Mouse (Mus musculus): Measurements from ENCODE around the gene Aen. TPM values are rescaled to one million over a fixed set of nuclear protein-coding genes. Genes with fewer than 3 reads are reported as not detected.

The Aen gene
- polyA plus RNA-seq, 1 experiment from 2014 or later, result 47.0 TPM

DNA sequence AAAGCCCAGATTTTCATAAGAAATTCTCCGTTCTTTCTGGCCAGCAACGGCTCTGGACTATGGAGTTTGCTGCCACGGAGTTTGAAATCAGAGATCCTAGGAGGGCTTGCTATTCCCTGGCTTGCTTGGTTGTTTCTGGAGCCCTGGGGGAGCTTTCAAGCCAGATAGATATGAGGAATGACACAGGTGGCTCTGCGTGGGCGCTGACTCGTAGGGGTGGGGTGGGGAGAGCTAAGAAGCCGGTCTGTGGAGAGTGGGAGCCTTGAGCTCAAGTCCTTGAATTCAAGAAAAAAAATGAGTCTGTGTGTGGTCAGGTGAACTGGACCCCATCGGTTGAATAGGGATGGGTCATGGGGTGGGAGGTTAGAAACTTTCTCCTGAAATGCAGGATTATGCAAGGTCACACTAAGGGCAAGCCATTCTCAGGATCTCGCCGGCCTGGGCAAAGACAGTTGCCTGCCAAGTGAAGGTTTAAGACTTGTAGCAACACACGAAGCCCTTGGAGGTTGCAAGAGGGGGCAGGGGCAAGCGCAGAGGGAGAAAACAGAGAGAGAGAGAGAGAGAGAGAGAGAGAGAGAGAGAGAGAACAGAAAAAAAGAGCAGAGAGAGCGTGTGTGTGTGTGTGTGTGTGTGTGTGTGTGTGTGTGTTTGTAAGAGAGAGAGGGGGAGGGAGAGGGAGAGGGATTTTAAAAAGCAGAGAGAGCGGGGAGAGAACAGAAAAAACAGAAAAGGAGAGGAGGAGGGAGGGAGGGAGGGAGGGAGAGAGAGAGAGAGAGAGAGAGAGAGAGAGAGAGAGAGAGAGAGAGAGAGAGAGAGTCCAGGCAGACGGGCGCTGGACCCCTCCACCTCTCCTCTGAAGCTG, 13.8 kb upstream of the Aen start:
- Histone ChIP-seq H3K27ac (peak overlapping the region; percentile 91), H3K4me3 (peak overlapping the region; percentile 67), H3K4me2 (peak overlapping the region; percentile 75), H3K36me3 (no peaks in the 10 kb centered on the region), H3K9me3 (no peaks in the 10 kb centered on the region), H3K4me1 (replicated peaks) (peaks cover 53% of the 10 kb centered on the region), H3K9ac (peak overlapping the region; percentile 81), H3K27me3 (no peaks in the 10 kb centered on the region; the same call in 1 of the 2 replicates)
- WGBS, result 6% methylated on average over 15 of the region's 16 CpGs
- ATAC-seq (ENCODE audit: low FRiP score), result no peak

DNA sequence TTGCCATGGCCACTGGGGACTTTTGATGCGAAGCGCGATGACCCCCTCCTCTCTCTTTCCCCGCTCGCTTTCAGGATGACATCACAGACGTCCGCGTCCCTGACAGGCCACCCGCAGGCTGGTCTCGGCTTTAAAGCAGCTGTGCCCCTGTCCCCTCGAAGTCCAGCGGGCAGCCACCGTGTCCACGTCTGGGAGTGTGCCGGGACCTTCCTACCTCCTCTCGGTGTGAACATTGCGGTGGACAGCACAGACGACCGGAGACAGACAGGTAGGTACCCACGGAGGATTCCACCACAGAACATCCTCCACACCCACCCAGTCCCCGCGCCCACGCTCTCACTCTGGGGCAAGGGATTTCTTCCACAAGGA, 13.2 kb upstream of the Aen start:
- Histone ChIP-seq H3K27ac (peak overlapping the region; percentile 91), H3K27me3 (no peaks in the 10 kb centered on the region; the same call in 1 of the 2 replicates), H3K36me3 (no peaks in the 10 kb centered on the region), H3K9ac (peak overlapping the region; percentile 81), H3K9me3 (no peaks in the 10 kb centered on the region), H3K4me2 (peak overlapping the region; percentile 75), H3K4me1 (replicated peaks) (peaks cover 59% of the 10 kb centered on the region), H3K4me3 (peak overlapping the region; percentile 67)
- WGBS, result 2% methylated on average over 23 of the region's 23 CpGs
- peak; percentile 78 for ATAC-seq (ENCODE audit: low FRiP score)

DNA sequence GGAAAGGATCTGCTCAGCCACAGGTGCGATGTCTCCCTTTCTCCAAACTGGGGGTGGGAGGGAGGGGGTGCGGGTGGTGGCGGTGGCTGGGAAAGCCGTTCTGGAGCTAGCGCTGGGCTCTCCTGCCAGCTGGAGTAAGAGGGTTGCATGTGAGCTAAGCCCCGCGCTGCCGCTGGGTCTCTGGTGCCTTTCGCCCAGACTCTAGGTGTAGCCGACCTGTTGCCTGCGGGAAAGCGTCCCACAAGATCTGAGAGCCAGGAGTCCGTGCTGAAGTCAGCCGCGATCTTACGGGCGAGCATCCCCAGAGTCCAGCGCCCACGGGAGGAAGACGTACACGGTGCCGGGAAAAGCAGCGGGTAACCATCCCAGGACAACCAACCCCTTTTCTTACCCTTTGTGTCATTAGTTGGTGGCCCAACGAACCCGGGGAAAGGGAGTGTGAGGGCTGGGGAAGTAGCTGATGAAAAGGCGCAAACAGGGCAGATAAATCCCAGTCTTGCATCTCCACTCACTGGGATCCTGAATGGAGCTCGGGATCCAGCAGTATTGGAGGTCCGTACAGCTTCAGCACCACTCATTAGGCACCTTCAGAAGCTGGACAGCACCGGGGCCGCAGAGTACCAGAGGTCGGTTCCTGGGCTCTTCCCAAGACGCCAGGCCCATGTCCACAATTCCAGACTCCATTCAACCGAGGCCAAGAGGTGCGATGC, 12.5 kb upstream of the Aen start:
- Histone ChIP-seq H3K27me3 (no peaks in the 10 kb centered on the region; the same call in 1 of the 2 replicates), H3K4me3 (peak overlapping the region; percentile 67), H3K27ac (peak overlapping the region; percentile 91), H3K9ac (peak overlapping the region; percentile 81), H3K36me3 (no peaks in the 10 kb centered on the region), H3K4me2 (peak overlapping the region; percentile 75), H3K9me3 (no peaks in the 10 kb centered on the region), H3K4me1 (replicated peaks) (peaks cover 66% of the 10 kb centered on the region)
- under 1% methylated on average over 34 of the region's 34 CpGs for whole genome bisulfite sequencing
- ATAC-seq (ENCODE audit: low FRiP score), result no peak

DNA sequence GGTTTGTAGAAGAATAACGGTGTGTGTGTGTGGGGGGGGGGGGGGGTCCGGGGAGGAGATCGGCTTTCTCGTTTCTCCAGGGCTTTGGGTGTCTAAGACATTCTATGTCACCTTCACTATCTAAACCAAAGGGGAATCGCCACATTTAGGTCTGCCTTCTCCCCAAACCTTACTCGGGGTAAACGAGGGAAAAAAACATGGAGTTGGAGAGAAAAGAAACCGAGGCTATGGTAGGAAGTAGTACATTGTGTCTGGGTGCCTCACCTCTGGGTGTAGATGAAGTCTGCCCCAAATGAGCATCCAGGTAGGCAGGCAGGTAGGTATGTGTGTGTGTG, 12.0 kb upstream of the Aen start:
- peak overlapping the region; percentile 75 for H3K4me2 ChIP-seq
- H3K4me3 ChIP-seq, result peak overlapping the region; percentile 67
- no peaks in the 10 kb centered on the region for H3K9me3 ChIP-seq
- no peaks in the 10 kb centered on the region for H3K36me3 ChIP-seq
- no peaks in the 10 kb centered on the region; the same call in 1 of the 2 replicates for H3K27me3 ChIP-seq
- H3K27ac ChIP-seq, result peak overlapping the region; percentile 91
- 8% methylated on average over 8 of the region's 8 CpGs for WGBS
- H3K9ac ChIP-seq, result peak overlapping the region; percentile 81
- peaks cover 72% of the 10 kb centered on the region for H3K4me1 ChIP-seq (replicated peaks)
- no peak for ATAC-seq (ENCODE audit: low FRiP score)

DNA sequence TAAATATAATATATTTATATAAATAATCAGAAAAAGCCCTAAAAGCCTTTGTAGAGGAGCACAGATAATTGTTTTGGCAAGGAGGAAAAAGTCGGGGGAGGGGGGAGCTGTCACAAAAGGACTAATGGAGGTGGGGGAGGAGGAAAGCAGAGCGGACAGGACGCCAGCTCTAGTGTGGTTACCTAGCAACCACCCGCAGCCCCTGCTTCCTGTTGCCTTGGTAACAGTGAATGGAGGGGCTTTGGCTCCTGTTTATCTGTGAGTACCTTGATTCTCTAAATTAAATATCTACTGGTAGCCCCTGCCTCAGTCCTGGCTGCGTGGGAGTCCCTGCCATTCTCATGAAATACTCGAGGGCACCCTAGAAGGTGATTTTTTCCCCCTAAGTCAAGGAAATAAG, 11.5 kb upstream of the Aen start:
- Histone ChIP-seq H3K36me3 (no peaks in the 10 kb centered on the region), H3K9me3 (no peaks in the 10 kb centered on the region), H3K27me3 (no peaks in the 10 kb centered on the region; the same call in 1 of the 2 replicates), H3K27ac (peak overlapping the region; percentile 90), H3K9ac (peak overlapping the region; percentile 70), H3K4me2 (peak overlapping the region; percentile 75), H3K4me3 (peak overlapping the region; percentile 67), H3K4me1 (replicated peaks) (peaks cover 72% of the 10 kb centered on the region)
- ATAC-seq (ENCODE audit: low FRiP score), result peak; percentile 50
- 3% methylated on average over 6 of the region's 6 CpGs for WGBS

DNA sequence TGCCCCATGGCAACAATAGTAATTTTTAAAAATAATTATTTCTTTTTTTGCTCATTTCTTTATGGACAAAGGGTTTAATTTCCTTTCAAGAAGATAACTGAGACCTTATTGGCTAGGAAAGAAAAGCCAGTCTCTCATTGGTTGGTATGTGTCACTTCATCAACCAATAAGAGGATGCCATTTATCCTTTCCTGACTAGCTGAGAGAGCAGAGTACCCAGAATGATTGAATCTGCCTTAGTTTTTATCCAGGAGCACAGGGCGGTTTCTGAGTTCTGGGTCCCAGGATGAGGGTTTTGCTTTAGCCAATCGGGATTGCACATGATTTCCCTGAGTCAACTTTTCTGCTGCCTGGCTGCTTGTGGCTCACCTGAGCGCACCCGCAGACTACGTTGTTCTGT, 10.2 kb upstream of the Aen start:
- no peaks in the 10 kb centered on the region for H3K9me3 ChIP-seq
- peak overlapping the region; percentile 75 for H3K4me2 ChIP-seq
- H3K9ac ChIP-seq, result no peak overlapping the region
- peaks cover 80% of the 10 kb centered on the region for H3K4me1 ChIP-seq (replicated peaks)
- H3K4me3 ChIP-seq, result peak overlapping the region; percentile 67
- no peak for ATAC-seq (ENCODE audit: low FRiP score)
- WGBS, result 73% methylated on average over 5 of the region's 5 CpGs
- H3K27me3 ChIP-seq, result peaks cover 8% of the 10 kb centered on the region; the same call in 1 of the 2 replicates
- H3K27ac ChIP-seq, result peak overlapping the region; percentile 91
- no peaks in the 10 kb centered on the region for H3K36me3 ChIP-seq

DNA sequence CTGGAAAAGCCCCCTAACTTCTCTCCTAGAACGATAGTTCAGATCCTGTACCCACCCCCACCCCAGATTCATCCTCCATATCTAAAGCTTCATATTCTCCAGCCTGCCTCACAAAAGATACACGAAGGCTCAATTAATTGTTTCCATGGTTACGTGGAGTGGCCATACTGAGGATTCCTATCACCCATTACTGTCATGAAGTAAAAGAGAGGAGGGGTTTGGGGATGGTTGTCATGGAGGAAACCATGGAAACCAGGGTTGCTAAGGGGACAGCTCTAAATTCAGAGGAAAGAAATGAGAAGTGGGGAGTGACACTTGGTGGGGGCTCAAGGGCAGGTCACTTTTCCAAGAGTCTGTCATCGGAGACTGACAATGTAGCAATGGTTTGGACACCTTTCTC, 9.2 kb upstream of the Aen start:
- H3K9me3 ChIP-seq, result no peaks in the 10 kb centered on the region
- H3K4me2 ChIP-seq, result peak overlapping the region; percentile 75
- H3K27me3 ChIP-seq, result peaks cover 8% of the 10 kb centered on the region; the same call in 1 of the 2 replicates
- WGBS, result 18% methylated on average over 4 of the region's 4 CpGs
- no peak for ATAC-seq (ENCODE audit: low FRiP score)
- peak overlapping the region; percentile 91 for H3K27ac ChIP-seq
- H3K4me3 ChIP-seq, result peak overlapping the region; percentile 27
- H3K36me3 ChIP-seq, result no peaks in the 10 kb centered on the region
- peak overlapping the region; percentile 68; the same call in 1 of the 2 replicates for H3K9ac ChIP-seq
- H3K4me1 ChIP-seq (replicated peaks), result peaks cover 74% of the 10 kb centered on the region

DNA sequence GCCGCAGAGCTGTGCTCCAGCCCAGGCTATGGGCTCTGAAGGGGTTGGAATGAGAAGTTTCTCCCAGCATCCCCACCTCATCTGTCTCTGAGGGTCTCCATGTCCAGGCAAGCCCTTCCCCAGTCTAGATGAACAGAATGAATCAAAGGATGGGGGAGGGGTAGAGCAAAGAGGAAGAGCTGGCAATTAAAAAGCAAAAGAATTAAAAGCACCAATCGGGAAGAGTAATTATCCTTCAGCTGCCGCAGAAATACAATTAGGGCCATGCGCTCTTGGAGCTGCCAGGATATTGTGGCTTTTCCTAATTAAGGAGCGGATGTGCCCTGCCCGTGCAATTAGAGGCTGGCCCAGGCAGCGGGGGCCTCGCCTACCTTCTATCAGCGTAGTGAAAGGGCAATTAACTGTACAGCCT, 8.2 kb upstream of the Aen start:
- Histone ChIP-seq H3K27ac (peak overlapping the region; percentile 91), H3K27me3 (peaks cover 8% of the 10 kb centered on the region; the same call in 1 of the 2 replicates), H3K36me3 (no peaks in the 10 kb centered on the region), H3K9ac (peak overlapping the region; percentile 56), H3K9me3 (no peaks in the 10 kb centered on the region), H3K4me1 (replicated peaks) (peaks cover 66% of the 10 kb centered on the region), H3K4me3 (peak overlapping the region; percentile 27), H3K4me2 (peak overlapping the region; percentile 75)
- 21% methylated on average over 9 of the region's 9 CpGs for WGBS
- ATAC-seq (ENCODE audit: low FRiP score), result peak; percentile 38

DNA sequence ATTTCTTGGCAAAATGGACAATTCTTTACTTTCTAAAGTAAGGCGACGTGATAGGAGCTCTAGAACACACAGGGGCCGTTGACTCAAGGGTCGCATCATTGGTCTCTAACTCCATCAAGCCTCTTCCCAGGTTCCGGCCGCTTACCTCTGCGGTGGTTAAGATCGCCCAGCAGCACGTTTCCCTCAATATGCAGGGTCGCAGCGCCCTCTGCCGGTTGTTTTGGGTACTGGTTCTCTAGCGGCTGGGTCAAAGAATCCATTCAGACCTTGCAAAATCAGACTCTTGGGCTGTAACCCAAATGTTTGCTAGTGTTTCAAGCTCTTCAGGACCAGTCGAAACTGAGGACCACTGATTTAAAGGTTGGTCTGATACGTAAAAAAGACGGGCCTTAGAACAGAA, 5.0 kb upstream of the Aen start:
- ATAC-seq (ENCODE audit: low FRiP score), result no peak

DNA sequence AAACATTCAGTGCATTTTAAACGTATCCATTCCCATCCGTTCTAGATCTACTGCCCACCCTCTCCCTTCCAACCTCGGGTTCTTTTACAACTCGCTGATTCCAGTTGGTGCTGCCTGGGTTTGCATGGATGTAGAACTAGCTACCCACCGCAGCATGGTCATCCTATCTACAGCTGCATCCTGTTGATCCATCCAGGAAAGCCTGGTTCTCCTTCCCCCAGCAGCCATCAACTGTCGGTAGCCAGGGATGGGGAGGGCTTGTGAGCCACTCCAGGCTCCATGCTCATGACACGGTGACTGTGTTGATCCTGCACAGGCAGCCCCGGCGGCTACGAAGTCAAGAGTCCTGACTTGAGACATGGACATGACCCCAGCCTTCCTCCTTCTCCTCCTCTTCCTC, 1.7 kb upstream of the Aen start:
- H3K4me2 ChIP-seq, result no peak overlapping the region
- H3K27me3 ChIP-seq, result peaks cover 11% of the 10 kb centered on the region; the same call in 1 of the 2 replicates
- H3K4me1 ChIP-seq (replicated peaks), result peaks cover 33% of the 10 kb centered on the region
- H3K9me3 ChIP-seq, result no peaks in the 10 kb centered on the region
- no peak overlapping the region for H3K27ac ChIP-seq
- no peak for ATAC-seq (ENCODE audit: low FRiP score)
- 90% methylated on average over 10 of the region's 10 CpGs for WGBS
- H3K4me3 ChIP-seq, result no peak overlapping the region
- H3K36me3 ChIP-seq, result no peaks in the 10 kb centered on the region; the same call in 1 of the 2 replicates
- no peak overlapping the region for H3K9ac ChIP-seq

More for the DNA sequence above, 5.0 kb upstream of the Aen start:
- no peak overlapping the region for H3K4me3 ChIP-seq
- H3K9me3 ChIP-seq, result no peaks in the 10 kb centered on the region
- no peak overlapping the region for H3K27ac ChIP-seq
- H3K27me3 ChIP-seq, result peaks cover 11% of the 10 kb centered on the region; the same call in 1 of the 2 replicates
- no peaks in the 10 kb centered on the region for H3K36me3 ChIP-seq
- WGBS, result 3% methylated on average over 16 of the region's 16 CpGs
- H3K4me1 ChIP-seq (replicated peaks), result peaks cover 42% of the 10 kb centered on the region
- no peak overlapping the region for H3K4me2 ChIP-seq
- no peak overlapping the region for H3K9ac ChIP-seq

DNA sequence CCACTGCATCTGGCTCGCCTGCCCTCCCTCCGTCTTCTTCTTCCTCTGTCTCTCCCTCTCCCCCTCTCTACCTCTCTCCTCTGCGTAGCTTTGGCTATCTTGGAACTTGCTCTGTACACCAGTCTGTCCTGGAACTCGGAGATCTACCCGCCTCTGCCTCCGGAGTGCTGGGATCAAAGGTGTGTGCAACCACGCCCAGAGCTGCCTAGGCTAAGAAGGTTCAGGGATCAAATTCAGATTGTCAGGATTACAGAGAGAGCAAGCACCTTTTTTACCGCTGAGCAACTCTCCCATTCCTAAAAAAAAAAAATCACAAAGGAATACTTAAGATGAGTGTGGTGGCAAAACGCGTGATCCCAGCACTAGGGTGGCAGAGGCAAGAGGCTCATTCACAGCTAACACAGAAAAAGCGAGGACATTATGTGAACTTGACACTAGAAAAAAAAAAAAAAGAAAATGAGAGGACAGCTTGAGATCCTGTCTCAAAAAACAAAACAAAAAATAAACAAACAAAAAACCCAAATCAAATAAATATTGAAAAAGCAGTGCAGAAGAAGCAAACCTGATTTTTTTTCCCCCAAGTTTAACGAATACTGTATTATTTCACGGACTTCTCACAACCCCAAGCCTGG, 517 bp upstream of the Aen start:
- Histone ChIP-seq H3K9me3 (no peaks in the 10 kb centered on the region), H3K36me3 (no peaks in the 10 kb centered on the region; the same call in 1 of the 2 replicates), H3K4me3 (peak overlapping the region; percentile 92), H3K9ac (peak overlapping the region; percentile 55), H3K4me1 (replicated peaks) (peaks cover 26% of the 10 kb centered on the region), H3K4me2 (peak overlapping the region; percentile 91), H3K27ac (no peak overlapping the region), H3K27me3 (peaks cover 4% of the 10 kb centered on the region; the same call in 1 of the 2 replicates)
- ATAC-seq (ENCODE audit: low FRiP score), result no peak
- 55% methylated on average over 13 of the region's 13 CpGs for WGBS

DNA sequence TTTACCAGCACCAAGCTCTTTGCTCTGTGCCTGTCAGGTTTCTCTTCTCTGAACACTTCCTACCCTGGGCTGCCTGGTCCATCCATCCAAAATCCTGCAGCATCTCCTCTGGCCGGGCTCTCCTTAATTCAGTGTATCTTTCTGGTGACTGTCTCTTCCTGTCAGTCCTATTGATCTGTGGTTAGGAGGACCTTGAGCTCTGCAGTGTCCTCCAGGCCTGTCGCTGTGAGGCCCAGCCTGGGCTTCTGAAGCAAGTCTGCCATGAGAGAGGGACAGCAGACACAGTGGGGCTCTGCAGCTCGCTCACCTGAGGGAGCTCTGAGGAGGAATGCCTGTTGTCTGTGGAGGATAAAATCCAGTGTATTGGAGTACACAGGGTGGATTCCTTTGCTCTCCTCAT, 1.9 kb downstream of the Aen start:
- Histone ChIP-seq H3K4me2 (0 out of 2 replicates have a peak overlapping the region, but pooled peaks have one; percentile 91), H3K27me3 (0 out of 2 replicates have a peak, but pooled peaks cover 3% of the 10 kb centered on the region), H3K27ac (no peak overlapping the region), H3K9ac (peak overlapping the region; percentile 78; the same call in 1 of the 2 replicates), H3K36me3 (peaks cover 10% of the 10 kb centered on the region), H3K4me1 (replicated peaks) (peaks cover 26% of the 10 kb centered on the region), H3K9me3 (no peaks in the 10 kb centered on the region), H3K4me3 (no peak overlapping the region)
- no peak for ATAC-seq (ENCODE audit: low FRiP score)
- WGBS, result 94% methylated on average over 3 of the region's 3 CpGs

Data from hindbrain, embryonic 13.5 days (tissue).